Mouse (Mus musculus) thymus, adult 2 months (tissue): ENCODE measurements around the gene 4931429L15Rik.

ENCODE experiments used
- CTCF ChIP-seq: fragments of 200-500 bp; IDR thresholded peaks from 2 replicates; pipeline ENCODE4 v1.5.1; 2012; ENCODE audit warnings: mild to moderate bottlenecking, control low read depth, low read length, moderate library complexity, borderline replicate concordance; ENCODE audit not compliant: control insufficient read depth, poor library complexity, insufficient read depth; ENCODE audit errors: extremely low read depth
- POLR2A ChIP-seq: fragments of 200-500 bp; IDR thresholded peaks from 2 replicates; pipeline ENCODE4 v1.6.1; 2012; ENCODE audit warnings: mild to moderate bottlenecking, low read length, control low read depth, moderate library complexity; ENCODE audit not compliant: control insufficient read depth, poor library complexity, insufficient read depth; ENCODE audit errors: extremely low read depth

GRCm38 (mm10) chr9:46272070-46272469, 47.7 kb downstream of the 4931429L15Rik start:
- TF ChIP-seq CTCF: no peak
- no peak for TF ChIP-seq POLR2A
